12 mouse cellular contexts compared by ENCODE assay signal in the genomic region with DNA sequence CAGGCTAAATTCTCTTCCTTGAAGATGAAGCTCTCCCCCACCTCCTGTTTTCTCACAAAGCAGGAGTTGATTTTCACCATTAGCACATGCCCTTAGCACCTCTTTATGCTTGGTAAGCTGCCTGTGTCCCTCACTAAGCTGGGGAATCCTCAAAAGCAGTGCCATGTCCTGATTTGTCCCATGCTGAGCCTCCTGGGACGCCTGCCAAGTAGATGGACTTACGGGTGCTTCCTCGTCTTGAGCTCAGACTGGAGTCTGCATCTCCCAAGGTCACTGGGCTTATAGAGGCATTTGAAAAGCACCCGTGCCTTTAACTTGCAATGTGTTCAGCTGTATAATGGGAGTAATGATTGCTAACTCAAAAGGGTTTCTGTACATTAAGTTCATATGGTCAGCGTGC.
DNase-seq lines count a peak whose midpoint lies in the region; ATAC-seq and TF ChIP-seq lines count a peak whose summit lies in the region.
"Had no signal": no experiment of that assay in that cellular context is flagged by ENCODE, and none has a peak within 500 bp of the region (broad histone marks: within the 10 kb centered on the region; RNA-seq: fewer than 3 reads in every experiment).

No protein-coding gene starts in this region.

- no peaks in the 10 kb centered on the region for H3K4me1 ChIP-seq in kidney, postnatal 0 days (replicated peaks; ENCODE audit: insufficient read depth, low read length)
- no peaks in the 10 kb centered on the region for H3K4me1 ChIP-seq in kidney, embryonic 15.5 days
- H3K4me1 ChIP-seq: neural tube, embryonic 12.5 days had no signal

- H3K9ac ChIP-seq in kidney, postnatal 0 days (ENCODE audit: low read depth, low read length) = no peak overlapping the region
- no peak overlapping the region for H3K9ac ChIP-seq in kidney, embryonic 15.5 days
- H3K9ac ChIP-seq: hindbrain, embryonic 15.5 days; neural tube, embryonic 12.5 days had no signal

- no peak overlapping the region for H3K4me3 ChIP-seq in kidney, postnatal 0 days (replicated peaks; ENCODE audit: low read depth, low read length)
- no peak overlapping the region for H3K4me3 ChIP-seq in kidney, embryonic 15.5 days (replicated peaks)
- H3K4me3 ChIP-seq: embryonic facial prominence, embryonic 10.5 days; hindbrain, embryonic 15.5 days; neural tube, embryonic 12.5 days had no signal

- DNase-seq in kidney, postnatal 0 days (ENCODE audit: low spot score) = peak; percentile 10
- DNase-seq in Muller cell, postnatal 12 days (ENCODE audit: inconsistent ontology term) = peak; percentile 22
- peak; percentile 55 to 57 for DNase-seq in adrenal gland, postnatal 36 days
- DNase-seq in cerebellum, postnatal 14 days = peak; percentile 71 to 72
- DNase-seq in layer of hippocampus, adult 9-11 months = no peak
- no peak for DNase-seq in spleen, postnatal 36 days (ENCODE audit: low spot score in 2 of 2)
- DNase-seq: thymus, postnatal 25 days had no signal

- H3K36me3 ChIP-seq in kidney, postnatal 0 days (ENCODE audit: insufficient read depth, low read length) = no peaks in the 10 kb centered on the region
- H3K36me3 ChIP-seq in kidney, embryonic 15.5 days = no peaks in the 10 kb centered on the region
- H3K36me3 ChIP-seq: embryonic facial prominence, embryonic 10.5 days; hindbrain, embryonic 15.5 days; neural tube, embryonic 12.5 days had no signal

- no peak for ATAC-seq in kidney, postnatal 0 days (replicated peaks; ENCODE audit: low FRiP score, low read depth)
- ATAC-seq in kidney, embryonic 15.5 days (replicated peaks; ENCODE audit: low FRiP score) = no peak

- H3K27me3 ChIP-seq in kidney, postnatal 0 days (ENCODE audit: insufficient read depth, low read length) = no peaks in the 10 kb centered on the region
- H3K27me3 ChIP-seq in kidney, embryonic 15.5 days = no peaks in the 10 kb centered on the region
- H3K27me3 ChIP-seq: CH12.LX; hindbrain, embryonic 15.5 days; neural tube, embryonic 12.5 days had no signal

- H3K27ac ChIP-seq in kidney, postnatal 0 days = no peak overlapping the region
- no peak overlapping the region for H3K27ac ChIP-seq in kidney, embryonic 15.5 days
- H3K27ac ChIP-seq: embryonic facial prominence, embryonic 10.5 days; hindbrain, embryonic 15.5 days; neural tube, embryonic 12.5 days had no signal

- WGBS in kidney, postnatal 0 days = 50% methylated on average over 5 of the region's 5 CpGs
- 74% methylated on average over 5 of the region's 5 CpGs for WGBS in kidney, embryonic 15.5 days

- H3K4me2 ChIP-seq in kidney, postnatal 0 days (ENCODE audit: low read length) = no peak overlapping the region
- no peak overlapping the region for H3K4me2 ChIP-seq in kidney, embryonic 15.5 days
- H3K4me2 ChIP-seq: hindbrain, embryonic 15.5 days; neural tube, embryonic 12.5 days had no signal

- H3K9me3 ChIP-seq in kidney, postnatal 0 days (replicated peaks; ENCODE audit: low read length) = no peaks in the 10 kb centered on the region
- H3K9me3 ChIP-seq in kidney, embryonic 15.5 days (replicated peaks) = no peaks in the 10 kb centered on the region
- H3K9me3 ChIP-seq: embryonic facial prominence, embryonic 10.5 days; hindbrain, embryonic 15.5 days; neural tube, embryonic 12.5 days had no signal

- TF ChIP-seq CTCF in kidney, postnatal 0 days (IDR thresholded peaks at IDR 0.05; ENCODE audit: low read depth) = no peak

Comparison
In these comparisons a context has a peak if more than half of its experiments do, and no peak if none do; other contexts are left out.
1. DNase-seq: peak in kidney, postnatal 0 days (single experiment), Muller cell, postnatal 12 days (single experiment), adrenal gland, postnatal 36 days (2 of 2) and cerebellum, postnatal 14 days (2 of 2); none in layer of hippocampus, adult 9-11 months (single experiment) and spleen, postnatal 36 days (0 of 2).